Mouse (Mus musculus): ENCODE results near the gene Cep126. TPM values are rescaled to one million over a fixed set of nuclear protein-coding genes. Genes with fewer than 3 reads are reported as not detected.

Cep126 gene
- polyA plus RNA-seq, 1 experiment = 1.5 TPM

- H3K27me3 ChIP-seq (replicated peaks) = no peaks in the 10 kb centered on the region
- no peaks in the 10 kb centered on the region for H3K36me3 ChIP-seq (replicated peaks; ENCODE audit: low read length)
Observed at GRCm38 (mm10) chr9:8078882-8079281, 55.2 kb downstream of the Cep126 start.

GRCm38 (mm10) chr9:8074345-8074744 is 59.7 kb downstream of the Cep126 start:
- Histone ChIP-seq H3K4me3 (replicated peaks) (no peak overlapping the region), H3K27me3 (replicated peaks) (no peaks in the 10 kb centered on the region), H3K9me3 (no peaks in the 10 kb centered on the region), H3K36me3 (replicated peaks; ENCODE audit: low read length) (no peaks in the 10 kb centered on the region), H3K4me1 (no peaks in the 10 kb centered on the region)
- TF ChIP-seq FLI1 (IDR thresholded peaks at IDR 0.05; ENCODE audit: low read length) (no peak), GATA1 (IDR thresholded peaks at IDR 0.05; ENCODE audit: borderline replicate concordance, low read length) (no peak)

More at GRCm38 (mm10) chr9:8078882-8079281, 55.2 kb downstream of the Cep126 start:
- TF ChIP-seq GATA1 (IDR thresholded peaks at IDR 0.05; ENCODE audit: borderline replicate concordance, low read length) = no peak
- no peak overlapping the region for H3K4me3 ChIP-seq (replicated peaks)
- no peaks in the 10 kb centered on the region for H3K4me1 ChIP-seq
- no peaks in the 10 kb centered on the region for H3K9me3 ChIP-seq

GRCm38 (mm10) chr9:8073203-8073755 is 60.8 kb downstream of the Cep126 start:
- H3K36me3 ChIP-seq (replicated peaks; ENCODE audit: low read length) = no peaks in the 10 kb centered on the region

DNA sequence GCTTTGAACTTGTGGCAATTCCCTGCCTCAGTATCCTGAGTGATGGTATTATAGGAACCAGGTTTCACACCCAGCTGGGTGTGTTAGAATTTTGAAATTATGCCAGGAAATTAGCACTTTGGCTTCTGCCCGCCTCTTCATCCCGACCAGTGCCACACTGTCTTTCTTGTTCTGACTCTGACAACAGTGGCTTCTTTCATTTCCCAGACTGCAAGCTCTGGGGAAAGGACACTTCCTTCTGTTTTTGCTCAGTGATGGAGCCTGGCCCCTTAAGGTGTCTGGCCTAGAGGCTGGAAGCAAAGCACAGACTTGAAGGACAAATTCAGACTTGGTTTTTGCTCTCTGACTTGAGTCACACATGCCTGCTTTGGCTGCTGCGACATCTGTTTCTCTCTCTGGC is 74.5 kb downstream of the Cep126 start:
- TF ChIP-seq FLI1 (IDR thresholded peaks at IDR 0.05; ENCODE audit: low read length) = no peak
- no peak for TF ChIP-seq GATA1 (IDR thresholded peaks at IDR 0.05; ENCODE audit: borderline replicate concordance, low read length)
- H3K27me3 ChIP-seq (replicated peaks) = peaks cover 2% of the 10 kb centered on the region

More at GRCm38 (mm10) chr9:8073203-8073755, 60.8 kb downstream of the Cep126 start:
- Histone ChIP-seq H3K27me3 (replicated peaks) (no peaks in the 10 kb centered on the region), H3K9me3 (no peaks in the 10 kb centered on the region), H3K4me3 (replicated peaks) (no peak overlapping the region), H3K4me1 (no peaks in the 10 kb centered on the region)
- no peak for TF ChIP-seq FLI1 (IDR thresholded peaks at IDR 0.05; ENCODE audit: low read length)
- no peak for TF ChIP-seq GATA1 (IDR thresholded peaks at IDR 0.05; ENCODE audit: borderline replicate concordance, low read length)

DNA sequence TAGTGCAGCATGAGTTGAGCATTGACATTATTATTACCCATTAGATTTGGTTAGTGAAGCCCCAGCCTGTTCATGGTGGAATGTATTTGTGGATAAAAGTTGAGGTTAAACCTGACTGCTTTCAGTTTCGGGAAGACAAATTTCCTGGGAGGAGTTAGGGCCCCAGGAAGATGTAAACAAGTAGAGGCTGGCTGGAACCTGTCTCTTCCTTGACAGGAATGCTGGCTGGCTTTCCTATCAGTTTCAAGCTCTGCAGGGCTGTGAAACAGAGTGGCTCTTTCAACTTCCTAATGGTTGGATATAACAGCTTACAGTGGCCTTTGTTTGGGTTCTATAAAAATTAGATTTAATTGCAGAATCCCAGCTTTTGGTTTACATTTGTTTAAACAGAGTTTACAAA is 79.3 kb downstream of the Cep126 start:
- H3K27me3 ChIP-seq (replicated peaks) = no peaks in the 10 kb centered on the region
- no peaks in the 10 kb centered on the region for H3K9me3 ChIP-seq
- H3K4me3 ChIP-seq (replicated peaks) = peak overlapping the region; percentile 28
- H3K4me1 ChIP-seq = peaks cover 4% of the 10 kb centered on the region; the same call in 1 of the 2 replicates
- TF ChIP-seq FLI1 (IDR thresholded peaks at IDR 0.05; ENCODE audit: low read length) (no peak), GATA1 (IDR thresholded peaks at IDR 0.05; ENCODE audit: borderline replicate concordance, low read length) (no peak)
- no peaks in the 10 kb centered on the region for H3K36me3 ChIP-seq (replicated peaks; ENCODE audit: low read length)

More for the DNA sequence above, 74.5 kb downstream of the Cep126 start:
- Histone ChIP-seq H3K4me1 (peaks cover 3% of the 10 kb centered on the region; the same call in 1 of the 2 replicates), H3K9me3 (peaks cover 5% of the 10 kb centered on the region; the same call in 1 of the 2 replicates), H3K4me3 (replicated peaks) (no peak overlapping the region), H3K36me3 (replicated peaks; ENCODE audit: low read length) (no peaks in the 10 kb centered on the region)

- peak overlapping the region; percentile 95 for H3K4me3 ChIP-seq (replicated peaks)
- H3K4me1 ChIP-seq = peaks cover 14% of the 10 kb centered on the region
Observed at GRCm38 (mm10) chr9:8043044-8043387, 91.1 kb downstream of the Cep126 start.

GRCm38 (mm10) chr9:8042338-8043043 is 91.6 kb downstream of the Cep126 start, which contains the start of gene Cfap300:
Cfap300 (minus strand) TSS chr9:8042823.
- no peaks in the 10 kb centered on the region for H3K9me3 ChIP-seq
- H3K4me1 ChIP-seq = peaks cover 14% of the 10 kb centered on the region
- peak within 1 kb of the TSS; percentile 95 for H3K4me3 ChIP-seq (replicated peaks)
- no peak for TF ChIP-seq GATA1 (IDR thresholded peaks at IDR 0.05; ENCODE audit: borderline replicate concordance, low read length)
- TF ChIP-seq FLI1 (IDR thresholded peaks at IDR 0.05; ENCODE audit: low read length) = no peak
- H3K36me3 ChIP-seq (replicated peaks; ENCODE audit: low read length) = no peaks in the 10 kb centered on the region
- H3K27me3 ChIP-seq (replicated peaks) = no peaks in the 10 kb centered on the region

More at GRCm38 (mm10) chr9:8043044-8043387, 91.1 kb downstream of the Cep126 start:
- H3K36me3 ChIP-seq (replicated peaks; ENCODE audit: low read length) = no peaks in the 10 kb centered on the region
- TF ChIP-seq GATA1 (IDR thresholded peaks at IDR 0.05; ENCODE audit: borderline replicate concordance, low read length) (no peak), FLI1 (IDR thresholded peaks at IDR 0.05; ENCODE audit: low read length) (no peak)
- no peaks in the 10 kb centered on the region for H3K27me3 ChIP-seq (replicated peaks)
- no peaks in the 10 kb centered on the region for H3K9me3 ChIP-seq

DNA sequence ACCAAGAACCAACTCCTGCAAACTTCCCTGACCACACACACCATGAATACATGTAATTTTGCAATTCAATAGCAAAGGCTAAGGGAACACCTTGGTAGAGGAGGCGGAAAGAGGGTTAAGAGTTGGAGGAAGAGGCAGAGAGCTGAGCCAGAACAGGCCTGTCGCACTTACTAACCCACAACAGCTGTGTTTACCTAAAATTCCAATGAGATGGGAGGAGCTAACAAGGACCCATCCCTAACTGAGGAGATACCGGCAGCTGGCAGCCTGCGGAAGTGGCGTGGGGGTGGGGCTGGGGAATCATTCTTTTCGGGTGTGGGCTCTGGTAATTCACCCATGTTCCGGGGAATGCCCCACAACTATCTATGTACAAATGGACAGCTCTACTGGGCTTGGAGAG is 98.5 kb downstream of the Cep126 start:
- TF ChIP-seq GATA1 (IDR thresholded peaks at IDR 0.05; ENCODE audit: borderline replicate concordance, low read length) = no peak
- no peak for TF ChIP-seq FLI1 (IDR thresholded peaks at IDR 0.05; ENCODE audit: low read length)
- no peak overlapping the region for H3K4me3 ChIP-seq (replicated peaks)
- peaks cover 10% of the 10 kb centered on the region for H3K27me3 ChIP-seq (replicated peaks)
- H3K36me3 ChIP-seq (replicated peaks; ENCODE audit: low read length) = no peaks in the 10 kb centered on the region
- no peaks in the 10 kb centered on the region for H3K4me1 ChIP-seq
- no peaks in the 10 kb centered on the region for H3K9me3 ChIP-seq

GRCm38 (mm10) chr9:8035091-8035490 is 99.0 kb downstream of the Cep126 start:
- no peak for TF ChIP-seq FLI1 (IDR thresholded peaks at IDR 0.05; ENCODE audit: low read length)
- TF ChIP-seq GATA1 (IDR thresholded peaks at IDR 0.05; ENCODE audit: borderline replicate concordance, low read length) = no peak
- peaks cover 10% of the 10 kb centered on the region for H3K27me3 ChIP-seq (replicated peaks)

GRCm38 (mm10) chr9:8034143-8034542 is 100.0 kb downstream of the Cep126 start:
- Histone ChIP-seq H3K4me3 (replicated peaks) (no peak overlapping the region), H3K9me3 (no peaks in the 10 kb centered on the region), H3K27me3 (replicated peaks) (peaks cover 10% of the 10 kb centered on the region), H3K4me1 (no peaks in the 10 kb centered on the region), H3K36me3 (replicated peaks; ENCODE audit: low read length) (no peaks in the 10 kb centered on the region)
- TF ChIP-seq GATA1 (IDR thresholded peaks at IDR 0.05; ENCODE audit: borderline replicate concordance, low read length) (no peak), FLI1 (IDR thresholded peaks at IDR 0.05; ENCODE audit: low read length) (no peak)

More at GRCm38 (mm10) chr9:8035091-8035490, 99.0 kb downstream of the Cep126 start:
- H3K4me3 ChIP-seq (replicated peaks) = no peak overlapping the region
- no peaks in the 10 kb centered on the region for H3K9me3 ChIP-seq
- H3K36me3 ChIP-seq (replicated peaks; ENCODE audit: low read length) = no peaks in the 10 kb centered on the region
- H3K4me1 ChIP-seq = no peaks in the 10 kb centered on the region
